Mouse (Mus musculus): ENCODE data around the gene Pdhb. TPM values are rescaled to one million over a fixed set of nuclear protein-coding genes. Genes with fewer than 3 reads are reported as not detected.
"Not testable (repeated sequence)": the region's sequence is repeated elsewhere in the genome, so short reads cannot be mapped to it uniquely, and the experiment has no call there.

The Pdhb gene
- total and polyA plus RNA-seq, 3 experiments, result 76.1 to 182 (median 79.4) TPM

GRCm38 (mm10) chr14:8180371-8181035 lies 7.7 kb upstream of the Pdhb start:
- TF ChIP-seq GATA1 (IDR thresholded peaks at IDR 0.05; ENCODE audit: borderline replicate concordance, low read length), result no peak
- TF ChIP-seq CTCF (IDR thresholded peaks at IDR 0.05; ENCODE audit: low read depth, low read length), result no peak
- no peak for TF ChIP-seq GATA2 (IDR thresholded peaks at IDR 0.05; ENCODE audit: borderline replicate concordance, low read depth, low read length)
- no peak for TF ChIP-seq POLR2AphosphoS5 (IDR thresholded peaks at IDR 0.05; ENCODE audit: insufficient replicate concordance, low read depth, low read length)
- TF ChIP-seq TAL1 (conservative IDR thresholded peaks at IDR 0.05; ENCODE audit: low read depth, low read length), result no peak
- Histone ChIP-seq H3K4me3 (ENCODE audit: low read depth, low read length) (no peak overlapping the region), H3K27me3 (ENCODE audit: insufficient read depth, low read length) (peaks cover 14% of the 10 kb centered on the region), H3K36me3 (replicated peaks) (no peaks in the 10 kb centered on the region), H3K9me3 (replicated peaks) (peaks cover 3% of the 10 kb centered on the region; the same call in 1 of the 2 replicates), H3K4me1 (ENCODE audit: insufficient read depth, low read depth, low read length) (no peaks in the 10 kb centered on the region)
- ATAC-seq (ENCODE audit: extremely low read depth, insufficient number of reproducible peaks, low FRiP score, poor library complexity, severe bottlenecking) (no peak), DNase-seq (ENCODE audit: low spot score) (no peak)

- H3K27me3 ChIP-seq (ENCODE audit: insufficient read depth, low read length), result peaks cover 8% of the 10 kb centered on the region
- ATAC-seq (ENCODE audit: extremely low read depth, insufficient number of reproducible peaks, low FRiP score, poor library complexity, severe bottlenecking), result no peak
- no peak overlapping the region for H3K4me3 ChIP-seq (ENCODE audit: low read depth, low read length)
Observed at GRCm38 (mm10) chr14:8176251-8176650, 3.4 kb upstream of the Pdhb start.

GRCm38 (mm10) chr14:8174634-8175033 lies 1.8 kb upstream of the Pdhb start:
- DNase-seq (ENCODE audit: low spot score) (no peak), ATAC-seq (ENCODE audit: extremely low read depth, insufficient number of reproducible peaks, low FRiP score, poor library complexity, severe bottlenecking) (no peak)
- no peaks in the 10 kb centered on the region for H3K9me3 ChIP-seq (replicated peaks)
- H3K27me3 ChIP-seq (ENCODE audit: insufficient read depth, low read length), result no peaks in the 10 kb centered on the region
- TF ChIP-seq GATA1 (IDR thresholded peaks at IDR 0.05; ENCODE audit: borderline replicate concordance, low read length) (no peak), POLR2AphosphoS5 (IDR thresholded peaks at IDR 0.05; ENCODE audit: insufficient replicate concordance, low read depth, low read length) (no peak), GATA2 (IDR thresholded peaks at IDR 0.05; ENCODE audit: borderline replicate concordance, low read depth, low read length) (no peak), CTCF (IDR thresholded peaks at IDR 0.05; ENCODE audit: low read depth, low read length) (no peak), TAL1 (conservative IDR thresholded peaks at IDR 0.05; ENCODE audit: low read depth, low read length) (no peak)
- H3K36me3 ChIP-seq (replicated peaks), result peaks cover 18% of the 10 kb centered on the region
- peaks cover 15% of the 10 kb centered on the region for H3K4me1 ChIP-seq (ENCODE audit: insufficient read depth, low read depth, low read length)
- no peak overlapping the region for H3K4me3 ChIP-seq (ENCODE audit: low read depth, low read length)

More at GRCm38 (mm10) chr14:8176251-8176650, 3.4 kb upstream of the Pdhb start:
- DNase-seq (ENCODE audit: low spot score), result no peak
- Histone ChIP-seq H3K4me1 (ENCODE audit: insufficient read depth, low read depth, low read length) (peaks cover 15% of the 10 kb centered on the region), H3K9me3 (replicated peaks) (no peaks in the 10 kb centered on the region), H3K36me3 (replicated peaks) (peaks cover 4% of the 10 kb centered on the region)
- TF ChIP-seq GATA2 (IDR thresholded peaks at IDR 0.05; ENCODE audit: borderline replicate concordance, low read depth, low read length), result no peak
- no peak for TF ChIP-seq POLR2AphosphoS5 (IDR thresholded peaks at IDR 0.05; ENCODE audit: insufficient replicate concordance, low read depth, low read length)
- TF ChIP-seq TAL1 (conservative IDR thresholded peaks at IDR 0.05; ENCODE audit: low read depth, low read length), result no peak
- TF ChIP-seq GATA1 (IDR thresholded peaks at IDR 0.05; ENCODE audit: borderline replicate concordance, low read length), result no peak
- no peak for TF ChIP-seq CTCF (IDR thresholded peaks at IDR 0.05; ENCODE audit: low read depth, low read length)

- not testable (repeated sequence) for ATAC-seq (ENCODE audit: extremely low read depth, insufficient number of reproducible peaks, low FRiP score, poor library complexity, severe bottlenecking); H3K27me3 ChIP-seq (ENCODE audit: insufficient read depth, low read length)
- peak; percentile 26 for DNase-seq (ENCODE audit: low spot score)
Observed at GRCm38 (mm10) chr14:8173542-8174250, 871 bp upstream of the Pdhb start.

GRCm38 (mm10) chr14:8164463-8164862 lies 8.4 kb downstream of the Pdhb start:
- Histone ChIP-seq H3K27me3 (ENCODE audit: insufficient read depth, low read length) (no peaks in the 10 kb centered on the region), H3K4me3 (ENCODE audit: low read depth, low read length) (no peak overlapping the region), H3K36me3 (replicated peaks) (peaks cover 78% of the 10 kb centered on the region), H3K4me1 (ENCODE audit: insufficient read depth, low read depth, low read length) (no peaks in the 10 kb centered on the region), H3K9me3 (replicated peaks) (no peaks in the 10 kb centered on the region)
- no peak for DNase-seq (ENCODE audit: low spot score)
- ATAC-seq (ENCODE audit: extremely low read depth, insufficient number of reproducible peaks, low FRiP score, poor library complexity, severe bottlenecking), result no peak
- TF ChIP-seq POLR2AphosphoS5 (IDR thresholded peaks at IDR 0.05; ENCODE audit: insufficient replicate concordance, low read depth, low read length) (no peak), CTCF (IDR thresholded peaks at IDR 0.05; ENCODE audit: low read depth, low read length) (no peak), GATA2 (IDR thresholded peaks at IDR 0.05; ENCODE audit: borderline replicate concordance, low read depth, low read length) (no peak), GATA1 (IDR thresholded peaks at IDR 0.05; ENCODE audit: borderline replicate concordance, low read length) (no peak), TAL1 (conservative IDR thresholded peaks at IDR 0.05; ENCODE audit: low read depth, low read length) (no peak)

More at GRCm38 (mm10) chr14:8173542-8174250, 871 bp upstream of the Pdhb start:
- peak overlapping the region; percentile 97 for H3K4me3 ChIP-seq (ENCODE audit: low read depth, low read length)
- H3K9me3 ChIP-seq (replicated peaks), result not testable (repeated sequence)
- H3K36me3 ChIP-seq (replicated peaks), result peaks cover 27% of the 10 kb centered on the region
- peaks cover 15% of the 10 kb centered on the region for H3K4me1 ChIP-seq (ENCODE audit: insufficient read depth, low read depth, low read length)

- H3K4me1 ChIP-seq (ENCODE audit: insufficient read depth, low read depth, low read length), result no peaks in the 10 kb centered on the region
- ATAC-seq (ENCODE audit: extremely low read depth, insufficient number of reproducible peaks, low FRiP score, poor library complexity, severe bottlenecking) (peak; percentile 22; the same call in 1 of the 2 replicates), DNase-seq (ENCODE audit: low spot score) (no peak)
- H3K27me3 ChIP-seq (ENCODE audit: insufficient read depth, low read length), result no peaks in the 10 kb centered on the region
- TF ChIP-seq TAL1 (conservative IDR thresholded peaks at IDR 0.05; ENCODE audit: low read depth, low read length), result no peak
- TF ChIP-seq CTCF (IDR thresholded peaks at IDR 0.05; ENCODE audit: low read depth, low read length), result no peak
- no peak for TF ChIP-seq POLR2AphosphoS5 (IDR thresholded peaks at IDR 0.05; ENCODE audit: insufficient replicate concordance, low read depth, low read length)
- TF ChIP-seq GATA2 (IDR thresholded peaks at IDR 0.05; ENCODE audit: borderline replicate concordance, low read depth, low read length), result no peak
- TF ChIP-seq GATA1 (IDR thresholded peaks at IDR 0.05; ENCODE audit: borderline replicate concordance, low read length), result no peak
- H3K4me3 ChIP-seq (ENCODE audit: low read depth, low read length), result no peak overlapping the region
- no peaks in the 10 kb centered on the region for H3K9me3 ChIP-seq (replicated peaks)
- H3K36me3 ChIP-seq (replicated peaks), result peaks cover 55% of the 10 kb centered on the region
Observed at GRCm38 (mm10) chr14:8161777-8162176, 11.0 kb downstream of the Pdhb start.

Data from G1E (cell line).